Mouse (Mus musculus) cerebellum, adult 11-12 months (tissue): ENCODE results near the gene Dennd1a.

Experiments
- DNase-seq: peaks from one replicate; pipeline ENCODE4 v3.0.0; 2022

The Dennd1a gene

DNA sequence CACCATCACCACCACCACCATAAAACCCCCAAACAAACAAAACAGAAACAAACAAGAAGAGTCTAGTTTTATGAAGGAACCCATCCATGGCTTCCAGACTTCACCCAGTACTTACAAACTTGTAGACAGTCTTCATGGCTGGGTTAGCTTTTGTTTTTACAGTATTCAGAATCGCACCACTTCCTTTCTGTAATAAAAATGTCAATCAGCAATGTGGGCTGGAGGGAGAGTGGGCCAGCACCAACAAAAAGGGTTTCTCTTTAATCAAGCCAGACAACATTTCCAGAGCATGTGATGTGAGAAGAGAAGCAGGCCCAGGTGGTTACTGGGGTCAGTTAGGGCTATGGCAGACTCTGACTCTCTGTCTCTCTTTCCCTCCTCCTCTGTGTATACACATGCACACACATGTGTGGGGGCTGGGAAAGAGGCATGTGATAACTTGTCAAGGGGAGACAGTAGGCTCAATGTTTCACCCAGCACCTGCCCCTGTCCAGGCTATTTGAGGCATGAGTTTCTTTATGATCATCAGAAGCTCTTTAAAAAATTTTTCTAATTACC lies 433.2 kb downstream of the Dennd1a start:
- no peak for DNase-seq

DNA sequence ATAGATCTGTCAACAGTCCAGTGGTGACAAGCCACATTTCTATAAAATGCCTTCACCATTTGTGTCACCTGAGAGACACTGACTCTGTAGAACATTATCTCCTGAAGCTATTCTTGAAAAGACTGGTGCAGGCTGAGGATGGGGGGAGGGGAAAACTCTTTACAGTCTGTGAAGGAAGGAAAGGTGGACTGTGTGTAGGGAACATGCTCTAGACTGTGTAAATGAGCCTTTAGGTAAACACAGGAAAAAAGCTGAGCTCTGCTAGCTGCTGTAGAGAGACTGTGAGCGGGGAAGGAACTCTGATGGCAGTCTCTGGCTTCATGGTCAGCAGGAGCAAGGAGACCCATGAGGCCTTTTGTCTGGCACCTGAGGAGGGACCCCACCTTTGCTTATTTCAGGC lies 436.6 kb downstream of the Dennd1a start:
- DNase-seq = no peak

DNA sequence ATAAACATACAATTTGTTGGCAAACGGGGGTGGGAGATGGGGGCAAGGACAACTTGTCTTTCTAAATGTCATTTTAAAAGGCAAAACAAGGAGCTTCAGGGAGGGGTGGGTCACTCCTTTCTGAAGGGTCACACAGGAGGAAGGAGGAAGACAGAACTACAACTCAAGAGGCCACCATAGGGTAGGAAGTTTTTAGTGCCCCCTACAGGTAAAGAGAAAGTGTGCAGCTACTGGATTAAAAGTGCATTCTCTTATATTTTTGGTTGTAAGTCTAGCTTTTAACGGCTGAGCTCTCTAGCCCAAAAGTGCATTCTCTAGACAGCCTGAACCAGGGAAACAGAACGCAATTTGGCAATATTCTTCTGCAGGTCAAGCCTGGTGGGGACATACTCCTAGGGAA lies 437.8 kb downstream of the Dennd1a start:
- DNase-seq = no peak

DNA sequence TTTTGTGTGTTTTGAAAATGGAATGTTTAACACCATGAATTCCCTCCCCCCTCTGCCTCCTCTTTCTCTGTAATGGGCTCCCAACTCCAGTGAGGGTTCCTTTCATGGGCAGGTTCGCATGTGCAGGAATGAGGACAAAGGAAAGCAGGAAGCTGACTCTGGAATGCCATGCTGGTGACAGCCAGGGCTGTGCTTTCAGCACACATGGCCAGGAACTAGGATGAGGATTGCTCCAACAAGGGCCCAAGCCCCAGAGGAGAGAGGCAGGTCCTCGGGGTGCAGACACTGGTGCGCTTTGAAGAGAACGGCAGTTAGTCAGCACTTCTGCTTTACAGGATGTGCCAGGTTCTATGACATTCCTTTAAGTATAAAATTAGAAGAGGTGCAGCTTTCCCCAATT lies 444.5 kb downstream of the Dennd1a start:
- DNase-seq = no peak

DNA sequence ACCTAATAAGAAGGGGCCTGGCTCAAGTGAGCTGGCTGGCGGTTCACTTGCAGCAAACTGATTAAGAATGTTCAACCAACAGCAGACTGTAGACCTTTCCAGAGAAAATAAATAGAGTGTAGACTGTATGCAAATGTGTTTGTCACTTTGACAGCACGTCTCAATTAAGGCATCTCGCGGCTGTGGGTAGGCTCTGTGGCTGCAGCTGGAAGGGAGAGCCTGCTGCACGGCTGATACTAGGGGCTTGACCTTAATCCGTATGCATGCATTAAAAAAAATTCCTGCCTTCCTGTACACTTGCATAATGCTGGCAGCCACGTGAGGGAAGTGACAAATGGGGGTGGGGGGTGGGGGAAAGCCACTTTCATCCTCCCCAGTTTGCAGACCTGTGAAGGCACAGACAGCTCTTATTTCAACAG lies 445.0 kb downstream of the Dennd1a start:
- DNase-seq = no peak

DNA sequence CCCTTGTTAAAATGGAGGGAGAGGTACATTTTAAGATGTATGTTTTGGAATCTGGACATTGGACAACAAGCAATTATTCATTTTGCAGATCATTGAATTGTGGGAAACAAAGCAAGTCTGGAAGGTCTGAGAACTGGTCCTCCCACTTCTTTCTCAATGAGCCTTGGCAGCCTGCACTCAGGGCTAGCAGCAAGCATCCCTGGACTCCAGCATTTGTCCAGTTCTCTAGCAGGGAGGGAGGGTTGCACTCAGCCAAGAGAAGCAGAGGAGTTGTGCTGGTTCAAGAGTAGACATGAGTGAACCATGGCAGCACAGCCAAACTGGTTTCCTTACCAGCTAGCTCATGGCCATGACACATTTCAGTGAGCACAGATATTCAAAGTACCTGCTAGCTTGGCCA lies 447.3 kb downstream of the Dennd1a start:
- DNase-seq = no peak

DNA sequence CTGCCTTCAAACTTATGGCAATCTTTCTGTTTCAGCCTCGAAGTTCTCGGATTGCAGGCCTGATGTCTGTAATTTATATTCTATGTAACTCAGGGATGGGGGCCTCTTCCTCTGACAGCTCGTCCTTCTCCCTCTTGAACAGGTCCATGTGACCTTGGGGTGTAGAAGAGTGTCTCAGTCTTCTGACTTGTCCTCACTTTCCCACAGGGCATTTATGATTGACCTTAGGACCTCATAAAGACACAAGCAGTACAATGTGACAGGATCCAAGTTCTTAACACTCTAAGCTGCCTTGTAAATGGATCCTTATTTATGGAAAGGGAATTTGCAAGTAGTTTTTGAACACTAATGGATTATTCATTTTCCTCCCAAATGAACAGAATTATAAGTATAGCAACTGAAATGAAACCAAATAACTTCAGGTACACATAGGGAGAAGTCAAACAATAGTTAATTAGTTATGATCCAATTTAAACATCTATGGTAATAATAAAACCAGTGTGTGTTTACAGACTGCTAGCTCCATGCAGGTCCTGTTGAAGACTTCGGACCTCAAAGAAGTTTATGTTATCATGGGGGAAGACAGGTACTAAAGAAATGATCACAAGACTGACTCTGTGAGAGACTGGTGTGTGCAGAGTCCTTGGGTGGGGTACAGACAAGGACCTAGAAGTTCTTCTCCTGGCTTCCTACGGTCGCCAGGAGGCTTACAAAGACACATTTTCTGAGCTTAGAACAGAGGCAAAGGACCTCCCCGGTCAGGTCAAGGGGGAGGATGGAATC lies 448.8 kb downstream of the Dennd1a start:
- no peak for DNase-seq

DNA sequence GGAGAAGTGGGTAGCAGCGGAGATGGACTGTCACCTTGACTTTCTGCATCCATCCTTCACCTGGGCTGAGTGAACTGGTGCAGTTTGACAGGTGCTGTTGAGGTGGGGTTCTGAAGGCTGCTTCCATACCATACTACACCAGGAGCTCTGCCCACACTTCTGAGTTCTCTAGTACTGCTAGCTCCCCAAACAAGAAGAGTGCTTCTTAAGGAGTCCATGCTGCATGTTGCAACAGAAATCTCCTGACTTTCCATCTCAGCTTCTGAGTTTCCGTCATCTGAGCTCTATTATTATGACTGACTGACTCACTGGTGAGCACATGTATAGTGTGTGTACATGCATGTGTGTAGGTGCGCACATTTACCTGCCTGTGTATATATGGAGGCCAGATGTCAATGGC lies 449.6 kb downstream of the Dennd1a start:
- DNase-seq = no peak

DNA sequence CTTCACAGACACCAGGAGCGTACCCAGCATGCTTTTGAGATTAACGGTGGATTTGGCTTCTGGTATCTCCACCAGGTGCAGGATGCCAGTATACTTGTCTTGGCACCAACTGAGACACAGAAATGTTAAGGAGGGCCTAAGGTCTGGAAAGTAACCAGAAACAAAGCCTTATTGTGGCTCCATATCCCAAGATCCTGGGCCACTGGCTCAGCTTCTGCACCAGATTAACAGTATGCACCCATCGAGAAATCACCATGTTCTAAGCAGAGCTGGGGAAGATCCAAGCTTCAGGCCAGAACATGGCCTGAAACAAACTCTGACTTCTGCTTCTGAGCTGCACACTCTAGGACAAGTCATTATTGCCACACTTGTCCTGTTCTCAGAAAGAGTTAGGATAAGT lies 450.3 kb downstream of the Dennd1a start:
- DNase-seq = no peak

DNA sequence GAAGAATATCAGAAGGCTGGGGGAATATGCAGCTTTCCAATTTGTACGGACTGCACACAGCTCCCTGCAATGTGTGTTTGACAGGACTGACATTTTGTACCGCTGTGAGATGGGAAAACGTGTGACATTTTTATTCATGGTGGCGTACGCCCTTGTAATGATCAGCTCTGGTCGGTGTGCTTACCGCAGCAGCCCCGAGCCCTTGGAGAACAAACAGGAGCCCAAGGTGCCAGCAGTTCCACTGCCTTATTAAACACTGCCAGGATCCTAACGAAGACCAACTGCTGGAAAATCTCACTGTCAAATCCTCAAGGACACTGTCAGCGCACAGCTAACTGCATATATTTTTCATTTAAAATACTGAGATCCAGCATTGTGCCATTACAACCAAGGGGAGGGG lies 454.9 kb downstream of the Dennd1a start:
- DNase-seq = no peak

DNA sequence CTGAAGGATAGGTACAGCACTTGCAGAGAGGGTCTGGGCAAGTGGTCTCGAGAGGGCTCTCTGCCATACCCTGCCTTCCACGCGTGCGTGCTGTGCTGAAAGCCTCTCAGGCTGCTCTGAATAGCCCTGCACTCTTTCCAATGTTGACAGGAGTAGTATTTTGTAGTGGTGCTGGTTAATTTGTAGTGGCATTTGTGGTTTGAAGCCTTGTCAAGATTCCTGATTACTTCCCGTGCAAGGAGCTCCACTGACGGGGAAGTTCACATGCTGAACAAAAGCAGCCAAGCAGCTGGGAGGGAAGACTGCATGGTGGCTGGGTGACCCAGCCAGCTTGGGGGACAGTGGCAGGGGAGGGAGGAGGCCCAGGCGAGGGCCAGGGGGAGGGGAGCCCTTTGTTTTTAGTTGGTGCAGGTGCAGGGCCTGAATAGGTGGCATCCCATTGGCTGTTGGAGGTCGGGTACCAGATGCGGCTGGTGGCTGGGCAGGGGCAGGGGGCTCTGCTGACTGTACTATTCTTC lies 457.4 kb downstream of the Dennd1a start:
- no peak for DNase-seq

DNA sequence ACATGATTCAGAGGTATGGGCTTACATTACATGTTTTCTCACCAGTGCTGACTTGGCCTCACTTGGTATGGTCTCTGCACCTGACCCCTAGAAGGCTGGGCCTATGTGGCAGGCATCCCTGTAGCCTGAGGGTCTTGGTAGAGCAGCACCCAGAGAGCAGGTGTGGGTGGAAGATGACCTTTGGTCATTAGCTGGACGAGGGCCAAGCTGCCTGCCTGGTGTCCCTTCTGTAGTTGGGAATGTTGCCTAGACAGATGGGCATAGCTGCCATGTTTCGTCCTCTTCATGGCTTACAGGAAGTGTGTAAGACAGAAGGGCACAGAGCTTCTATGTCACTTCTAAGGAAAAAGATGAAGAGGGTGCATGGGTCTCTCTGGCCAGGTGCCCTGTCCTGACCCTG lies 463.4 kb downstream of the Dennd1a start:
- DNase-seq = no peak

DNA sequence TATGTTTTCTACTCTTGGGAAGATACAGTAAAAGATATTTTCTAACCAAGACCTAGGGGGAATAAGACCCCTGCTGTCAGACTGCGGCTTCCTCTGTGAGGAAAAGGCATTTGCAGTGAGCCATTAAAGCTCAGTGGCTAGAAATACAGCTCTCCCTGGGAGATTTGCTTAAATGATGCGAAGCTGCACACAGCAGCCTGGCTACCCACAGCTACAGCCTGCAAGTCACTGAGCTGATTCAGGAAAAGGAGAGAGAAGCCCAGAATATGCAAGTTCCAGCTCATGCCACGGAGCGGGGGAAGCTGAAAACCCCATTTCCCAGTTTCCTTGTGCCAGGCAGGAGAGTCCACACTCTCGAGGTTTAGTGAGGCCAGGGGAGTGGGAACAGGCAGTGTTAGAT lies 465.1 kb downstream of the Dennd1a start:
- no peak for DNase-seq

DNA sequence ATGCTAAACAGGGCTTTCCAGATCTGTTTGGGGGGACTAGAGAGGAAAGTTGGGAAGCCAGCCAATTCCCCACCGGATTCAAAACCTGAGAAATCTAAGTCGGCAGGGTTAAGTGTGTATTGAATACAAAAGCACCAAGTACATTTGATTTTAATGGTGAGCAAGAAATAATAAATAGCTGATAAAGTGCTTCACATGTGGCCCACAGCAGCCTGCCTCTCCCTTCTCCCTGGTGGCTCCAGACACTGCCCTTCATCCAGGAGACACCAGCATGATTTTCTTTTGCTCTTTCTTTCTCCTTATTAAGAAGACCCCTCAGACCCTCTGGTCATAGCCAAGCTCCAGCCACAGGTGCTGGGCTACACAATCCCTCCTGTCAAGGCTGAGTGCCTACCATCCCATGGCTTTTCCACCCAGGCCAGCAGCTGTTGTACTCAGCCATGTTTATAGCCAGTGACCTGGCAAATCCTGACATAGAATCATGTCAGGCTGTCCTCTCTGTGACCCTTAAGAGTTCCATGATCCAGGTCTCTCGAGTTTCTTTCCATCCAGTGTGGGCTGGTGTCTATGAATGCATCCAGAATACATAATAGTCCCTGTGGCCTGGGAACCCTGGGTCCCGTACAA lies 467.6 kb downstream of the Dennd1a start:
- no peak for DNase-seq

DNA sequence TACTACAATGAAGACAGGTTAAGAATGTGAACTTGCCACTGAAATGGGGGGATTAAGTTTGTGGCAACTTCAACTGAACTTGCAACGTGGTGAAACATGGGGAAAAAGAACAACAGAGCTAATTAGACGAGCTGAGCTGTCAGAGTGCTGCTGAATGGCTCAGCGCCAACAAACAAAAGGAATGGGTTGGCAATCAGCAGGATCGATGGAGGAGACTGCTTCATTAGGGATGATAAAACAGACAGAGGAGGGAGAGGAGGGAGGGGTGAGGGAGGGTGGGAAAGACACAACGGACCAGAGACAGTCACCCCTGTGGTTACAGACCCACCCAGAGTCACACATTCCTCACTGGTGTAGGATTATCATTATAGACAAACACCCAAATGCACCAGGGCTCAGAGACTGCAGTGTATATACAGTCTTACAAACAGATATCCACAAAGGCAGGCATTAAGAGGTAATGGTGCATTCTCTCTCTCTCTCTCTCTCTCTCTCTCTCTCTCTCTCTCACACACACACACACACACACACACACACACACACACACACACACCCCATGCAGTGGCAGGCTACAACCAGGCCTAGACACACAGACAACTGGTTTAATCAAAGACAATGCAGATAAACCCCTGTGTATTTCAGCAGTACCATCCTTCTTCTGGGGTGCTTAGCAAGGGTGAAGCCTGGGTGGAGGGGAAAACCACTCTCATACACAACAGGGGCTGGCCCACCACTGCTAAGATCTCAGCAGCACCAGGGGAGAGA lies 468.2 kb downstream of the Dennd1a start:
- no peak for DNase-seq

DNA sequence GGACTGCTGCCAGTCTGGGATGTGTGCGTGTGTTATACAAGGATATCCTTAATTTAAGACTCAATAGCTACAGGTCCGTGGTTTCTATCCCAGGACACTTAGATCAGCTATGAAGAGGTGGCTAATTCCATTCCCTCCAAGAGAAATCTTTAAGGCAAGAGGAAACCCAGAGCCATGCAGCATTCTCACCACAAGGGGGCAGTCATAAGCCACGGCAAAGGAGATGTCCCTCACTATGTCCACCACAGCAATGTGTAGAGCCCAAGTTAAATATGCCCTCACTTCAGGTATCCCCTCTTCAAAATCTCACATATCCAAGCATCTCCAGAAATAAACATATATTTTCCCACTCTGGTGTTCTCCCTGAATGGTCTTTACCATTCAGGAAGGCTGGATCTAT lies 471.5 kb downstream of the Dennd1a start:
- peak; percentile 63 for DNase-seq

DNA sequence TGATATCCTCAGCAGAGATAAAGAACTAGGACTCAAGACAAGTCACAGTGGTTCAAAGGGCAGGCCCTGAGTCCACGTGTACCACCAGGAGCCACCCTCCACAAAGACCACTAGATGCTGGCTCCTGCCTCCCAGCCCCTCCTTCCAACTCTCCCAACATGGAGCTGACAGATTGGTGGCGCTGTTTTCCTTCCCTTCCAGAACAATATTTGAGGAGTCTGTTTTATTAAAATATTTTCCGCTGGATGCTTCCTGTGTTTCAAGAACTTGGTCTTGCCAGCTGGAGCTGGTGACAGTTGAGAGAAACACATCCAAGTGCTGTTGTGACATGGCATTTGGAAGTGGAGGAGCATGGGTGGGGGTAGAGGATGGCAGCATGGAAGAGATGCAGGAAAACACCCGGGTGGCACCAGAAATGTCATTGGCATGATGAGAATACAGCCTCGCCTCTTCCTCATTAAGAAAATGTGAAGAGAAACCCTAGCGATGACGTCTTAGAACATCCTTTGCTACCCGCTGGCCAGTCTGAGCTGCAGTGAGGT lies 472.3 kb downstream of the Dennd1a start:
- DNase-seq = no peak

DNA sequence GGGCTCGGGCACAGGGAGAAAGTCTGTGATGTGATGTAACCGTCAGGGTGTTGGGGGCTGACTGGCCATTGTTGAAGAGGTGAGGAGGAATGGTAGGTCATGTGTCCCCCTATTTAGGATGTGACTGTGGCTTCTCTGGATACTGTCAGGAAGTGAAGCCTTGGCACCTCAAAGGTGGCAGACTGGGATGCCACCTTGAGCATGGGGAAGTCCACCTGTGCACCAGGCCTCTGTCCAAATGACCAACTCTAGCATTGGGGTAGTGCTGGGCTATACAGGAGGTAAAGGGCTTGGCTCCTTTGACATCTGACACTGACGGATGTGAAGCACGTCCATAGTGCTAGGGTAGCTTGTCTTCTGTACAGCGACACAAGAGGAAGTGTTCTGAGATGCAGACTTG lies 474.8 kb downstream of the Dennd1a start:
- DNase-seq = peak; percentile 81

DNA sequence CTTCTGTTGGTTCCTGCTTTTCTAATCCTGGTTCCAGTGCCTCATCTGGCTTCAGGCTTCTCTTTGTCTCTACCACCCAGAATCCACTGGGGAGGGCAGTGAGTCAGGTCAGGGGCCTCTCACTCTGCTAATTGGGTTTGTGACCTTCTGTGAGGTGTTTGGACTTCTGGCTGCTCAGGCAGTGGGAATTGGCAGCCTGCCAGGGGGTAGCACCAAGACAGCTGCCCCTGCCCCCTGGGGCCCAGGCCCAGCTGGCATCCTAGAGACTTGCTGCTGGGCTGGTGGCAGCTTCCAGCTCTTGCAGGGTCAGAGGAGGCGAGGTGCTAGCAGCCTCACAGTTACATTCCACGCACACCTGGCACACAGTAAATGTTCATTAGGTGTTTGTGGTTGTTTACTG lies 475.5 kb downstream of the Dennd1a start:
- peak; percentile 80 for DNase-seq

DNA sequence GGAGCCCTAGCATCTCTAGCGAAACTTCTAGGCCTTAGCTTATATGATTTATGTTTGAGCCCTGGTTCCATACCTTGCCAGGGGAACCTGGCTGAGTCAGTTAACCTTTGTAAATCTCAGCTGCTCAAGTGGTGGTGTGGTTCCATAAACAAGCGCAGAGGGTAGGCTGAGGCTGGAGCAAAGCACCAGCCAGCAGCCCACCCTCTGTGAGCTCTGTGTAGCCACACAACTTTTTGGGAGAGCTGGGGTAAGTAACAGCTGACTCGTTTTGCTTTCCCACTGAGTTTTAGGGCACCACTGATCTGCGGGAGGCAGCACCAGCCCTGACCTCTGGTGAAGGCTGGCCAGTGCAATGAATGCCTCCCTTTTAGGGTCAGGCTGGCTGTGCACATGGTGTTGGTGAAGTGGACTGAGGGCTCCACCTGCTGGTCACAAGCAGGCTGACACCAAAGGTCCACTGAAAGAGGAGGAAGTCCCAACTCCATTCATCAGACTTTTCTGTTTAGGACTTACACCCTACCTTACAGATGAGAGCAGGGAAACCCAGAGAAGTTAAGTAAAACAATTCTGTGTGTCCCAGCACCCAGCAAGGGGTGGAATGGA lies 484.5 kb downstream of the Dennd1a start:
- DNase-seq = peak; percentile 66

DNA sequence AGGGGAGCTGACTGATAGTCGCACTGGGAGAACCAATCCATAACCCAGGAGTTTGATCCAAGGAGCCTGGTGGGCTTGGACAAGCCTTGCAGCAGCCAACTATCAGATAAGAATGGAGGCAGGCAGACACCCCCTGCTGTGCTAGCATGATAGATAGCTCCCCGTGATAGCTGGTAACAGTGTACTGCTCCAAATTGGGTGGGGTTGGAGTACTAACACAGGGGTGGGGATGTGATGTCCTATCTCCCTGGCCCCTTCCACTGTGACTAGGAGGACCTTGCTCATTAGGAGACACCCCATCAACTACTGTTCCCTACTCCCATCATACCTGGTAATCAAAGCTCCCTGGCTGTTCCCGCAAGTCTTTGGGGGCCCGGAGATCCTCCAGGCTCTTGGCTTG lies 485.5 kb downstream of the Dennd1a start:
- no peak for DNase-seq

DNA sequence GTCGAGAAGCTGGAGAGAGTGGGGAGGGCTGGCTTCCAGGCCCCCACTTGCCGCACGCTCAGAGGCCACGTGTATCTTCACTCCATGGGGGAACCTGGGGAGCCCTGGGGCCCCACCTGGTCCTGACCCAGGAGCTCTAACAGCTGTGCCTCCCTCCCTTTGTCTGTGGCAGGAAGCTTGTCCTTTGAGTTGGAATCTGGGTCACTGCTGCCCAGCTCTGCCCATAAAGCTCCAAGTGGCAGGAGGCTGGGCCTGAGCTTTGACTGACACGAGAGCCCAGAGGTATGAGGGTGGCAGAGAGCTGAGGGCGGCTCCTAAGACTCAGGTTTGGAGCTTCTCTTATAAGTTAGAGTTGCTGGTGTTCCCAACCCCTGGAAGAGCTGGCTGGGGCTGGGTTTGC lies 488.1 kb downstream of the Dennd1a start:
- no peak for DNase-seq

DNA sequence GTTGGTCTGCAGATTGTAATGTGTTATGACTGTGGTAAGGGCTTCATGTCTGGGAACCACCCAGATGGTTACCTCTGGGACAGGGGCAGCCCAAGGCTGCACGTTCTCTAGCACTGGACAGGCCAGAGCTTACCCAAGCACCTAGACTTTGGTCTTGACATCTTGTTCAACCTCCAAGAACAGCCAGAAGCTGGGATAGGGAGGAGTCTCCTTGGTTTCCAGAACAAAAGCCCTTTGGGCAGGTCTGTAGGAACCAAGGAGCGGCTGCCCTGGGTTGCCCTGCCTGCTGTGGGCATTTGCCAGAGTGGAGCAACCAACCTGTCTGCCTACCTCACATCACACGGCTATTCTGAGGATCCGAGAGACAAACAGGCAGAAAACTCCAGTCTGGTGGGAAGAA lies 490.1 kb downstream of the Dennd1a start:
- DNase-seq = no peak
